Mouse (Mus musculus) CD4-positive, CD25-positive, alpha-beta regulatory T cell, adult 9 weeks (primary cell): Measurements from ENCODE around the gene Rfc1. TPM values are rescaled to one million over a fixed set of nuclear protein-coding genes. Genes with fewer than 3 reads are reported as not detected.

Source experiments
- polyA plus RNA-seq: library from polyadenylated mRNA; unstranded; fragments of 100-300 nt; shearing (Covaris generic); gene quantifications from one replicate; pipeline ENCODE4 v1.2.1, GENCODE M21; 2017

Gene Rfc1
- 71.8 TPM for polyA plus RNA-seq

DNA sequence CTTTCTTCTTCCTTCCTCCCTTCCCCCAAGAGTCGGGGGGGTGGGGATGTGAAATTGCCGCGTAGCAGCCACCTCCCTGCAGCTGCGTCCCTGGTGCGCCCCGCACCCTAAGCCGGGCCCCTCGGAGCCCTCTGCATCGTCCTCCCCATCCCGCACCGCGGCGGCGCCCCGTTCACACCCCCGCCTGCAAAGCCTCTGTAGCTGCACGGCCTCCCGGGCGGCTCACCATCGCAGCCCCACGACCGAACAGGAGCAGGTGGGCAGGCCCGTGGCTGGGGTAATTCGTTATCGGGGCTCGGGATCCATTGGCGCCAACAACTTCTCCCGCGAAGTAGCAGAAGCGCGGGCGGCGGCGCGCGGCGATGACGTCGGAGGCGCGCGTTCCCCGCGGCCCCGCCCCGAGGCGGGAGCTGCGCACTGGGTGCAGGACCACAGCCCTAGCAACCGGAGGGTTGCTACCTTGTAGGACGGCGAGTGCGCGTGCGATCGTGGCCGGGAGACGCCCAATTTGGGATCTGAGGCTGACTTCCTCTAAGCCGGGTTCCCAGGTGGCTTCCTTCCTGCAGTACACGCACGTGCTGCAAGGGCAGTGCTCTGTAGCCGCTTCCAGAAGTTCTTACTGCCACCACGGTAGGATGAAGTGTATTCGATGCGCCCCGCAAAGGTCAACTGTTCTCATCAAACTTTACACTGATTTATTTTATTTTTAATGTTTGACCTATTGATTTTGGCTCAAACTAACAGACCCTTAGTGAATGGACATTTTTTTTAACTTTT is at the start of gene Rfc1:
Gene Rfc1, minus strand, starts transcription at position 373 of the 777 bp plus-strand sequence.

DNA sequence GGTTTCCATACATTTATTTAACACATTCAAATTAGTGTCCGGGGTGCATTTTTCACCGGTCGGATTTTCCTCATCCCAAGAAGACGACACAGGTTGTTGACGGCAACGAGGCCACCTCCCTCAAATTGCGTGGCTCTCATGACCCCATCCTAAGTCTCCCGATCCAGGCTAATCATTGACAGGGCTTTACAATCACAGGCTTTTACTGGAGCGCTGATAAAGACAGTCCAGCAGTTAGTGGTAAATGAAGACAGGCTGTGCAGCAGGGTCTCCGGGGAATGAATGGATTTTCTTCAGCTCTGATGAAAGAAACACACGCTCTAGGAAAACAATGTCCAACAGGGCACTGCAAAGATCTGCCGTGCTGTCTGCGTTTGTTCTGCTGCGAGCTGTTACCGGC is 12.7 kb upstream of the Rfc1 start, which contains the start of gene Klb:
Gene Klb, plus strand, starts transcription at position 147 of the 400 bp plus-strand sequence.

Other genes starting within 250 kb of the Rfc1 start
- gene Tmem156, start 243.5 kb downstream of the Rfc1 start, polyA plus RNA-seq = 29.6 TPM
- gene Klhl5, start 228.1 kb downstream of the Rfc1 start, polyA plus RNA-seq = 3.7 TPM
- gene Wdr19, start 136.0 kb downstream of the Rfc1 start, polyA plus RNA-seq = 7.1 TPM
- gene Klb, start 12.6 kb upstream of the Rfc1 start, polyA plus RNA-seq = not detected
- gene Rpl9, start 55.8 kb upstream of the Rfc1 start, polyA plus RNA-seq = 1,382 TPM
- 59.2 TPM for gene Lias, start 55.8 kb upstream of the Rfc1 start, polyA plus RNA-seq
- 49.8 TPM for gene Ugdh, start 100.3 kb upstream of the Rfc1 start, polyA plus RNA-seq
- 5.3 TPM for gene Gm43552, start 157.2 kb upstream of the Rfc1 start, polyA plus RNA-seq
- gene Smim14, start 201.5 kb upstream of the Rfc1 start, polyA plus RNA-seq = 196 TPM
- gene Ube2k, start 201.6 kb upstream of the Rfc1 start, polyA plus RNA-seq = 113 TPM